Mouse (Mus musculus) megakaryocyte, embryonic 14.5 days (primary cell): ENCODE data around the gene Vmn1r55.

Experiments
- FLI1 ChIP-seq: IDR thresholded peaks from 2 replicates; pipeline ENCODE4 v1.6.1; 2012; ENCODE audit warnings: low read length, inconsistent platforms, mixed read lengths
- GATA1 ChIP-seq: IDR thresholded peaks from 3 replicates; pipeline ENCODE4 v1.6.1; 2012; ENCODE audit warnings: mixed read lengths, low read length, inconsistent platforms, borderline replicate concordance

GRCm38 (mm10) chr7:5101066-5101663 is 48.3 kb downstream of the Vmn1r55 start:
- TF ChIP-seq GATA1: no peak
- no peak for TF ChIP-seq FLI1
